Mouse (Mus musculus) brain, embryonic 18.5 days (tissue): ENCODE data around the gene Sorcs3.

Experiments
- DNase-seq: peaks from one replicate; pipeline ENCODE4 v3.0.0-alpha.2; 2012; ENCODE audit warnings: low read depth, low spot score

Gene Sorcs3

DNA sequence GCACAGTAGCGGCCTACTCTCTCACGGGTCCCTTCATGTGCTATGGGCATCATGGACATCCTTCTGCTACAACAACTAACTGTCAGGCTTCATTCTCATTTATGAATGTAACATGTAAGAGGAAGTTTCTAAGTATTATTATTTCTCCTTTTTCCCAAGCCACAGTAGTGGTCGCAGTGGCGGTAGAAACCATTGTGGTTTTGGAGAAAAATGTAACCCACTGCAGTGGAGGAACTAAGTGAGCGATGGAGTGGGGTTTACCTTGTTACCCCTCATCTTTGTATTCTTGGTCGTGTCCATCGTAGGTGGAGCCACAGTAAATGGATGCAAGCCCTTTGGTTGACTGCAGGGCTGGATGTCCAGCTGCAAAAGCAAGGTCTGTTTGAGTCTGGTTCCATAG is 318.0 kb downstream of the Sorcs3 start:
- DNase-seq: no peak

DNA sequence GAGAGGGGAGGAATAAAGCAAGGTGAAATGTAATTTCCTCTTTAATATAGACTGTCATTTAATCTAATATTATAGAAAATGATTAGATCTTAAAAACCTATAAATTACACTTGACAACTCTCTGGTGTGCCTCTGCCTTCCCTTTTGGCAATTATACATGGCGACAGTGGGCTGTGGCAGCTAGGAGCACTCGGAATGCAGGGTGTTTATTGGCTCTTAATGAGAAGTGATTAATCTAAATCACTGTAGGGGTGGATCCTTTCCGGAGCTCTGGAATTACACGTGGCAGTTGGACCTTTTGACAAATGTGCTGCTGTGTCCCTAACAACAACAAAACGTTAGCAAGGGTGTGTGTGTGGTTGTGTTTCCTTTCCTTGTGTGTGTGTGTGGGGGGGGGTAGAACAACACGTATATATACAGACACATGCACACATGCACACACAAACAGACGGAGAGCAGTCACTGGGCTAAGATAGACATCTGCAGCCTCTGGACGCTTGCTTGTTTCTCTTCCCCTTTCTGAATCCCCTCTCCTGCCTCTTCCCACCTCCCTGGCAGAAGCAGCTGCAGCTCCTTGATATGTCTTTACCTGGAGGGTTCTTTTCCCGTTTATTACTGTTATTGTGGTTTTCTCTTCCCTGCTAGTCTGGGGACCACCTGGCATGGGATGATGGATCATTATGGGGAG is 318.8 kb downstream of the Sorcs3 start:
- no peak for DNase-seq

DNA sequence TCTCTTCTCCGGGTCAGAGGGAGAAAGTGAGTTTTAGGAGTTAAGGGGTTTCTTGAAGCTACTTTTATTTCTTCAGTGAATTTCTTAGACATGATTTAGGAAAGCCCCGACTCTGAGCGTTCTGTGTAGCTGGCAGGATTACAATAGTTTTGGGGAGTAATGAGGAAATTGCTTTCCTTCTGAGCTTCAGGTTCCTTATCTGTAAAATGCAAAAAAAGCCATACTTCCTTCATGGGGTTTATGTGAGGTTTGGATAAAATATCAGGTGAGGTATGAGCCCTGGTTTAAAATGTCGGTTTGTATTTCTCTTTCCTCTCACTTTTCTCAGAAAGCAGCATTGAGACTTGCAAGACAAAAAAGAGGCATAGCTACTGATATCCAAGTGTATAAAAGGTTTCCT is 327.8 kb downstream of the Sorcs3 start:
- DNase-seq: no peak

DNA sequence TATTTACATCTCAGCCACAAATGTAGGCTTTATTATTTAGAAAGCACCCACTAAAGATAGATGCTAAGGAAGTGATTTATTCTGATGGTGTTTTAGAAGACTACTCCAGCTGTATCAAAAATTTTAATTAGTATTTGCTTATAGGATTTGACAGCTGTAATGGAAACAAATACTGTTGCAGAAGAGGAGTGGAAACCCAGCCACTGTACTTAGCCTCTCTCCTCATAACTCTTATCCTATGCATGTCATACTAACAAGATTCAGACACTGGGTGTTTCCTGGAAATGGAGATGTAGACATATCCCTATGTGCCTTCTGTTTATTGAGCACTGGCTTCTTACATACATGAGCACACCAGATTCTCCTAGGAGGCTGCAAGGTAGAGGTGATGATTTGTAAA is 338.5 kb downstream of the Sorcs3 start:
- no peak for DNase-seq

DNA sequence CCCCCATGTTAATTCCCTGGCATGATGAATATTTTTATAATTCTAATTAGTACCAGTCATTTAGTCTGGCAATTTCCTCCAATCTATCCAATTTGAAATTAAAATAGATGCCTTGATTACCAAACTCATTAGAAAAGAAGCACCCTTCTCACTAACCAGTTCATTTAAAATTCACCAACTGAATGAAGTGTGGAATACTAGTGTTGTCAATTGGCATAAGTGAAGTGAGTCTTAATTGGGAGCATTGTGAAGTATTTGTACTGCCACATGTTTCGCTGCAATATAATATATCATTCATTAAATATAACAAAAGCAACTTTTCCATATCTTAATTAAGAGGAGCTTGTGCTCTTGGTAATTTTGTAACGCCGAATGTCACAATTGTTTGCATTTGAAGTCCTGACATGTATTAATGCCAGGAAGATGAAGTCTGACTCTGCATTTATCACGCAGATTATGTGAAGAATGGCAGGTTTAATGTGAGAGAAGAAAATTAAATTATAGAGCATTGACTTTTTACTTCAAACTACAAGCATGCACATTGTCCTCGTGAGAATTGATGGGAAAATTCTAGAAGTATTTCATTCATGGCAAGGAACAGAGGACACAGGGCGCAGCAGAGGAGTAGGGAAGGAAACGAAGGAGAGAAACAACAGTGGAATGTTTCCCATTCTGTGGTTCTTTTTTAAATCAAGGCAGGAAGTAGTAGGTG is 339.8 kb downstream of the Sorcs3 start:
- DNase-seq: peak; percentile 42

DNA sequence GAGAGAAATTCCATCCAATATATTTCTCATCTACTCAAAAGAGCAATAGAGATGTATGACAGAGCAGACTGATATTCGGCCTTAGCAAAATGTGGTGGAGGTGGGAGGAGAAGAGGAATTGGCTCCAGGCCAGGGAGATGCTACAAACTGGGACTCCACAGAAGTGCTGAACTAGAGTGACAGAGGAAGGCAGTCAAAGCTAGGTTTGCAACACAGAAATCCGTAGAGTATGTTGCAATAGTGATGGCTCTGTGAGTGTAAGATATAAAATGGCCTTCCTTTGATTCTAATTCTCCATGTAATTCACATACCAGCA is 340.3 kb downstream of the Sorcs3 start:
- no peak for DNase-seq

DNA sequence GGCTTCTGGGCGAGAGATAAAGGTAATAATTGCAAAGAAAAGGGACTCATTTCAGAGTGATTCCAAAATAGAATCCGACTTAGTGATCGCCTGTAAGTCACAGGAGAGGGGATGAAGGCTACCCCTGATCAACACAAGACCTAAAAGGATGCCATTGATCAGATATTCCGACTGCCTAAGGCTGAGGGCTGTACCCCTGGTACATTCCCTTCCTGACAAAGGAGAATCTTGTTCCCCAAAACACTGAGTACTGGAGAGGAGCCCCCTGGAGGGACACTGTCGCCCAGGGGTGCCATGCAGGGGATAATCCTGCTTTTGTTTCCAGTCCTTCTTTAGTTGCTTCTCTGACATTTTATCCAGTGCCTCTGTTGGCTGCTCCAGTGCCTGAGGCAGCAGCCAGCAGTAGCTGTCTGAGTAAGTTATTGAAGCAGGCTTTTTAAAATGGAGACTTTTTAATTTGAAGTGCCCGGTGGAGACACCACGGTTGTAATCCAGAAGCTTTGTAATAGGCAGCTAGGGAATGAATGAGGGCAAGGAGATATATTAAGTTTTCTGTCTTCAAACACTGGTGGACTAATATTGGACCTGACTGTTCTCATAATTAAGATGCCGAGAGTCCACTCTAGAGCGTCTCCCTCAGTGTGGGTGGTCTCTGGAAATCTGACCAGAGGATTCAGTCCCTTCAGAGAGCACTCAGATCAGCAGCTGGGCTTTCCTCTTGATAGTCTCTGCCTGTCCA is 342.5 kb downstream of the Sorcs3 start:
- no peak for DNase-seq

DNA sequence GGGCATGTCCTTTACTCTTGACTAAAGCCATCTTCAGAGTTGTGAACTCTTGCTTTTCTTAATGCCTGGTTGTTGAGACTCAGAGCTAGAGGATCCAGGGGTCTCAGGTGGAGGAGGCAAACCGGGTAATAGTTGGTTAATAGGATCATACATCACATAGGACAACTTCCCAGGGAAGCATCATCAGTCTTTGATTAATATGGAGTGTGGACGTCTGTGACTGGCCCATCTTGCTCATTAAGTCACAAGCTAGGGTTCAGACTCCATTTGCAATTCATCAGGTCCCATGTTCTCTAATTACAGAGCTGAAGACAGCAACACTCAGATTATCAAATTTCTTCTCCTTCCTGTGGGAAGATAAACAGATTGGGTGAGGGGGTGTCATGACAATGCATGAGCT is 353.6 kb downstream of the Sorcs3 start:
- no peak for DNase-seq

DNA sequence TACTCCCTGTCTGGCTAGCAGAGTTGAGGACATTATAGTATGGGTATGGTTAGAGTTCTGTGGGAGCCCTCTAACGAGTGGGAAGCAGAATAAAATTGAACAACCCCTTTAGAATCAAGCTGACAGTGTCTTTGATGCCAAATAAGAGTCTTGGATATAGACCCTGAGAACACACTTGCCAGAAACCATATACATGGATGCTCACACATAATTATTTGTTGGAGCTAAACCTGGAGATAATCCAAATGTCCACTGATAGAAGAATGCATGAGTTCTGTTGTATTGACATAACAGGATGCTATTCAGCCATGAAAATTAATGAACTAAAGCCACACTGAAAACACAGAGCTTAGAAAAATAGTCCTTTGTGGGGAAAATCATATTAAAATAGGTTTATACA is 369.9 kb downstream of the Sorcs3 start:
- DNase-seq: no peak

DNA sequence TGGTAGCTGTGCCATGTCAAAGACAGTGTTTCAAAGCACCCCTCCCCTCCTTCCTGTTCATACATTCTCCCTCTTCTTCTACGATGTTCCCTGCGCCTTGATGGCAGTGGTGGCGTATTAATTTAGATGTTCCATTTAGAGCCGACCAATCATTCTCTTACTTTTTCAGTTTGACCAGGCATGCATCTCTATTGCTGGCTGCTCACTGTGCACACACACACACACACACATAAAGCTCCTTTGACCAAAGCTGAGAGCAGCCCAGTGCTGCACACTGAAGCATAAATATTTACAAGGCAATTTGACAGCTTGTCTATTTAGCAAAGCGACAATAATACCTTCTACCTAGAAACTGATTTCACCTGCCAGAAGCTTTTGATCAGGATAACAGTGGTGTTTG is 371.3 kb downstream of the Sorcs3 start:
- no peak for DNase-seq

DNA sequence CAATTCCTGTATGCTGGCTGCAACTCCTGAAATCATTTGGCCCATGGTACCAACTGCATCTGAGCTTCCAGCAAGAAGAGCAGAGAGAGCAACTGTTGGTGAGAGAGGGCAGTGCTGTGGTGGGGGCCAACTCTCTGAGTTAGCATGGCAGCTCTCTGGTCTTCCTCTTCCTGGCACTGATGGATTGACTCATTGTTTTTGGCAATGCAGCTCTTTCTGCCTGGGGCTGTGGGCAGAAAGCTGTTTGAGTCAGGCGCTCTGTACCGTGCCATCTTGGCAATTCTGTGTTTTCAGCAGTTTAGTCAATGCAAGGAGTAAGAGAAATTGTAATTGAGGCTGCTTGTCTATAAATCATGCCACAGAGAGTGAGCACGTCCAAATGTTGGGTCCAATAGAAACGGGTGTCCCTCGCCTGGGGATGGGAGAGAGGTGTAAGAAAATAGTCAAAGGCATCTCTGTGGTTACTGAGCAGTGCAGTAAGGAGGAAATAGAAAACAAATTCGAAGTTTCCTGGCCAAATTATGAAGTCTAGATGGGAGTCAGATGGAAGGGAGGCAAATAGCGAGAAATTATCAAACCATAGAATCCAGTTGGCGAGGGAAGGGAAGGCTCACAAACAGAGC is 379.2 kb downstream of the Sorcs3 start:
- peak; percentile 34 for DNase-seq

DNA sequence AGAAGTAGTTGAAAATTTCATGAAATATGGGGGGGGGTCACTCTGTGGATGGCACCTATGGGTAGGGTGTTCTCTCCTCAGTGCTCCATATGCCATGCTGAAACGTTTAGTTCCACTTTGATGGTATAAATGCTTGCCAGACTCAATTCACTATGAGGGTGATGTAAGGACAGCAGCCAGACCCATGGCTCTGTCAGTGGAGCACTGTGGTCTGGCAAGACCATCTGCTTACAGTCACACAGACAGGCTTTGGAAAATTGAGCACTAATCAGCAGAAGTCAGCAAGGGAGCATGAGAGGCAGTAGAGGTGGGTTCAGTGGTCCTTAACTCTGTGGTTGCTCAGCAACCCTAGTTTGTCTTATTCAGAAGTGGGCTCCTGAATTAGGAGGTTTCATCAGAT is 411.1 kb downstream of the Sorcs3 start:
- no peak for DNase-seq

DNA sequence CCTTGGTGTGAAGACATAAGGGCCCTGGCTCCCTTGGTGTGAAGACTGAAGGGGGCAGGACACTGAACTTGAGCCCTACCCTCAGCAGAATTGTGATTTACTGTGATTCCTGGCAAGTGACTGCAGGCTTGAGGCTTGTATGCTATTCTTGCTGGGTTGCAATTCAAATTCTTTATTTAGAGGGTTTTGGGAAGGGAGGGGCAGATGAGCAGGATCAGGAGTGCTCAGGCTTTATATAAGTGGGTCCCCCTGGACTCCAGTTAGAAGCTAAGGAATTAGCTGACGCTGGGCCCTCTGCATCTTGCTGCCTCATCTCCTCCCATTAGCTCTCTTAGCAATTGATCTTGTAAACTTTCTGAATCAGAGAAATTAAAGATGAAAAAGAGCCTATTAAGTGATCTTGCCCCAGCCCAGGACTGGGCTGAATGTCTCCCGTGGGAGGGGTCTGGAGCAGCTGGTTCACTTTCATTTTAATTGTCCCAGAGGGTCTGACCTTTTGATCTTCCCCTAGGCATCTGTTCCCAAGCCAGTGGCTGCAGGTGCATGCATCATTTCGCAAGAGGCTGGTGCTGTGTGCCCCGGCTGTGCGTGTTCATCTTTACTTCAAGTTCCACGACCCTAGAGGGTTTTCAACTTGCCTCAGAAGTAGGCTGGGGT is 425.0 kb downstream of the Sorcs3 start:
- no peak for DNase-seq

DNA sequence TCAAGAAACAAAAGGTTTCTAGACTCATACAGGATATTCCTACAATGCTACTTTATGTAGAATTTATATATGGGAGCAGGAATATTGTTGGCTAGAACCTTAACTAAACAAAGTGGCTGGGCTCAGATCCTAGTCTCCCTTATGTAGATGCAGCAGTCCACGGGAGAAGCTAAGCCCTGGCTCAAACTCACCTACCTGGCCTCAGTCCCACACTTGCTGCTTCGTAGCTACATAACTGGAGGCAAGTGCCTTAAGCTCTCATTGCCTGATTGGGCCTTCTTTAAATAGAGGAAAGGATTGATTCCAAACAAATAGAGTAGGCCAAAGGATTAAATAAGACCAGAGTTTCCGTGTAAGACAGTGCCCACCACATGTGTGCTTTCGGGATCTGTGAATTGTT is 436.7 kb downstream of the Sorcs3 start:
- no peak for DNase-seq

DNA sequence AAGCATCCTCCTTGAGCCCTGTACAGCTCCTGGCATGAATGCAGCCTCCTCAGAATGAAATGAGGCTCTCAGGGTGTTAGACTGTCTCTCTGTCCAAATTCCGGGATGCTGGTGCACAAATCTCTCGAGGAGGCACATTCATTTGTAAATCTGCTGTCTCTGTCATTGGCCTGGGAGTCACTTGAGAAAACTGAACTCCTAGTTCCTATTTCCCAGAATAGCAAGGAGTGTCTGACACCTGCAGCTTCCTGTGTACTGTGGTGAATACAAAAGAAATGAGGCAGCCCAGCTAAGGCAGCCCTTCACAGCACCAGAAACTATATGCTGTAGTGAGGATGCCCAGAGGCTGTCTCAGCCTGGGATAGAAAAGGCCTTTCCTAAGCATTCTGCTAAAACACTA is 444.1 kb downstream of the Sorcs3 start:
- no peak for DNase-seq

DNA sequence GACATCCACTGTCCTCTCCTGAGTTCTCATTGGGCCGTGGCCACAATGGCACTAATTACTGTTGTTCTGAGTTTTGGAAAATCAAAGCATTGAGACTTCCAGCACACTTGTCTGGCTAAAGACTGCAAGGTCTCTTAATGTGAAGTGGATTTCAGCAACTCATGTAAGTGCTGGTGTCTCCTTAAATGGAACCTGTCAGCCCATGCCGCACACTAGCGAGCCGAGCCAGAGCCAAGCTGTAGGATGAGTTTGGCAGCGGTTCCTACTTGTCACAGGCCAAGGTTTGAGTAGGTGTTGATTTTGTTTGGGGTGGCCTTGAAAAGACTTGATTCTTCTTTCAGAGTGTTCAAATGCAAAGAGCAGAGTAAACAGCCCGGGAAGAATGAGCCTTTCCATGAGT is 445.8 kb downstream of the Sorcs3 start:
- no peak for DNase-seq

DNA sequence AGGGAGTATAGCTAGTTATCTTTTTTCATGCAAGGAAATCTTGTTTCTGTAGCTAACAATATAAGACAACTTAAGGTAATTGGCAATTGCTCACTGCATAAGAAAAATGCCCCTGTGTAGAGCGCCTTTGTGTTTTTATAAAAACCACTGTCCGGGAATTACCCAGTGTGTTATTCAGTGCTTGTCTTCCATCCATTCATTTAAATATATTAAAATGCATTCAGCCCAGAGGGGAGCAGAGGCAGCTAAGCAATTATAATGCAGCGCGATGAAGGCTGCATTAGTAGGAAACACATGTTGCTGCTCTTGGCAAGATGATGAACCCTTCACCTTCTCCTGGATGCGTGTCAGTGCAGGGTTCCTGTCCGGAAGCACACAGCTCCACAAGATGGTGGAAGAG is 454.4 kb downstream of the Sorcs3 start:
- DNase-seq: no peak

DNA sequence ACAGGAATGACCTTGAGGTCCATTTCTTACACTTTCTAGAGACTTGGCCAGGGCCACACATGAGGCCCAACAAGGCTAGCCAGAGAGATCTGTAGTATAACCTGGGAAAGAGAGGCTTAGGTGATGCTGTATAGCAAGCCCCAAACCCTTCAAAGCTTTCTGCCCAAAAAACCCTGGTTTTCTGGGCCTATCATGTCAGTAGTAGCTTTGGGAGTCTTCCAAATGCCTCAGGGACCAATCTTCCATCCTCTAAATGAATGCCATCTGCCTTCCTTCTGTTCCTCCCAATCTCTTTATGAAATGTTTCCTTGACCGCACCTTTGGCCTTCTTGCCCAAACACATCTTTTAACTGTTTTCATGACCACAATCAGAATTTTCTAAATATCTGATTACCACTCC is 474.1 kb downstream of the Sorcs3 start:
- no peak for DNase-seq

DNA sequence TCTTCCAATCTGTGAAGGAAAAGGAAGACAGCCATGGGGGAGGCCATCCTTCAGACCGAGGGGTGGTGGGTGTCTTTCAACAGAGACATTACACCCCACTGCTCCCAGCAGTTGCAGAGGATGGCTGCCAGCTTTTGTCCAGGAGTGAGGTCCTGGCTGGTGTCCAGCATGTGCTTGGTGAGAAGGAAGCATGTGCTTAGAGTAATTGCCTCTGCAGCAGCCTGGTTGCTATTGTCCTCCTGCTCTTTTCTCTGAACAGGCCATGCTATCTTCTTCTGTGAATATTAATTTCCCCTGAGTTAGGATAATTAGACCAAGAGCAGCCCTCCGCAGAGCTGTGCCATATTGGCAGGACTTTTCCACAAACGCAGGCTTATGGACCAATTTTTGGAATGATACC is 476.7 kb downstream of the Sorcs3 start:
- DNase-seq: peak; percentile 14

DNA sequence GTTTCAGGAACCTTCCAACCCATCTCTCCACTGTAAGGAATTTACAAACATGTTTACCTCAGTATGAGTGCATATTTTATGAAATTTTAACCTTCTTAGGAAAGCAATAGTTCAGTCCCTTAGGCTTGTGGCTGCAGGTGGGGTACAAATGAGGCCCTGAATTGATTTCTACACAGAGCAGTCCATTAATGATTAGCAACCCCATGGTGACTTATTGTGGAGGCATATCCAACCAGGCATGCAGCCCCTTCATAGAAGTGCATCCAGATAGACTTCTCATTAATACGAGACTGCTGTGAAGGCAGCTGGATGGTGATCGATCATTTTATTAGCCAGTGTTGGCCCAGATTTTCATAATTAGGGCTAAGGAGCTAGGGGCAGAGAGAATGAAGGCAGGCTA is 480.5 kb downstream of the Sorcs3 start:
- no peak for DNase-seq

DNA sequence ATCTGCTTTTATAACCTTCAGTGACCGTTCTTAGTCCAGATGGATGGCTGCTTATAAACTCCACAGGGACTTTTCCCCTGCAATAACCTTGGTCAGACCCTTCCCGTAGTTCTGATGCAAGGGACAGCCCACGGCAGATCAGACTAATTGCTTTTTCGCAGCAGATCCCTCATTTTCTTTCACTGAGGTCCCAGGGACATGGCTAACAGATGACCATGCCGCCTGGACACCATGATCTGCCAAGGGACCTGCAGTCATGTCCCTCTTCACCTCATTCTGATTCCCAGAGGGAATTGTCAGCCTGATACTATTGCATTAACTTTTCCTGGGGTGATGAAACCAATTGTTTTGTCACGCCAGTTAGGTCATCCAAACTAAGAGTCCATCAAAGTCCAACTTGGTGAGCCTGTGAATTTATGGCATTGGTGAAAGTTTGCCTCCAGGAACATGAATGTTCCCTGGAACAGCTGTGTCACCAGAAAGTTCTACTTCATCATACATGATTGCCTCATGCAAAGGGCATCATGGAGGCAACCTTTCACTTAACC is 494.4 kb downstream of the Sorcs3 start:
- no peak for DNase-seq

DNA sequence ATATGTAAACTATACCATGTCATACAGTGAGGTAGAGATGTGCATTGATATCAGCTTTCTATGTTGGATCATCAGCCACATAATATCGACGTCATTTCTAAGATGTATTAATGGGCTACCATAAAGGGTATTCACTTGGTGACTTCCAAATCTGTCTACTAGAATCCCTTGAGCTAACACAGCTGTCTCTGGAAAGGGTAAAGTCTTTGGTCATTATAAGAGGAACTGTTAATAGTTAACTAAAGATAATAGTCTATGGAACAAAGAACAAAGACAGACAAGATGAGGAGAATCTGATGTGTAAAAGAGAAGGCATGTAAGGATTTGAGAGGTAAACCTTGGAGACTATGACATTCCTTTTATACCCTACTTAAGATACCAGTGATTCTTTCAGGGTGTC is 497.9 kb downstream of the Sorcs3 start:
- no peak for DNase-seq
